Mouse (Mus musculus): ENCODE measurements around the gene Cldn12.
A peak's percentile ranks its signal among the peaks of the same experiment; 100 is the strongest.

DNA sequence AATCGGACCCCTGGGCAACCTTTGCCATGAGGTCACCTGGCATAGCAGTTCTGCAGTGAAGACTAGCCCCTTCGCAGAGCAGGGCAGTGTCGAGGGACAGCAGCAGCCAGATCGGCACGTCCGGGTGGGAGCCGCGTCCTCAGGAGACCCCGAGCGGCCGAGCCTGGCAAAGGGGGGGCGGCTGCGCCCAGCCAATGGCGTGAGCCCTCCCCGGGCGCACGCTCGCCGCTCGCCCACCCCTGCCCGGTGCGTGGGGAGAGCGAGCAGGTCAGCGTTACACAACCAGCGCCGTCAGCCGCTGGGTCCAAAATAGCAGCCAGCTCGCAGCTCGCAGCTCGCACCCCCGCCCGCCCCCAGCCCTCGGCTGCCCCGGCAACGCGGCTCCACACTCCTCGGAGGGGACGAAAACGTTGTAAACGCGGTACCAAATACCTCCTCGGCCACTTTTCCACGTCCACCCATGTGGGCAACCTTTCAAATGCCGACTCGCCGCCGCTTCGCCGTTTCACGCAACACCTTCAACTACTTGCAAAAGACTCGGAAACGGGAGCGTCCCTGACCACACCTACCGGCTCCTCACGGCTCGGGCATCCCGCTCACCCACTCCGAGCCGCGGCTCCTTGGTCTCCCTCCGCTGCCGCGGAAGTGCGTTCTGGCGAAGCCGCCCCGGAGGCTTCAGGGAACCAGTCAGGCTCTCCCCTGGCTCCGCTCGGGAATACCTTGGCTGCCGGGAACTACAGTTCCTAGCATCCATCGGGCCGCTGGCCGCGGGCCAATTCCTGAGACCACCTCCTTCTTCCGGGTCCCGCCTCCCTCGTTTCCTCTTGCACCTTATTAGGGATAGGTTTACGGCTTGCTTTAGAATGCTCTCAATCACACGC is at the start of gene Cldn12:
- 0 out of 2 replicates have a peak, but pooled peaks have one; percentile 12 for TF ChIP-seq EP300 (IDR thresholded peaks at IDR 0.05; ENCODE audit: low read depth)
- no peak for TF ChIP-seq CTCF (IDR thresholded peaks at IDR 0.05; ENCODE audit: low read depth)

All from liver, embryonic 14.5 days (tissue).